Mouse (Mus musculus) CD8-positive naive resting alpha-beta T cell, adult 2 months (primary cell): ENCODE data around the gene Ulk4.
"Not testable (repeated sequence)": the region's sequence is repeated elsewhere in the genome, so short reads cannot be mapped to it uniquely, and the experiment has no call there.

ENCODE experiments used
- DNase-seq, 2 experiments: peaks; one replicate each; pipeline ENCODE4 v3.0.0; 2022; ENCODE audit warnings: low read depth in 2 of 2, low spot score in 2 of 2

The Ulk4 gene

DNA sequence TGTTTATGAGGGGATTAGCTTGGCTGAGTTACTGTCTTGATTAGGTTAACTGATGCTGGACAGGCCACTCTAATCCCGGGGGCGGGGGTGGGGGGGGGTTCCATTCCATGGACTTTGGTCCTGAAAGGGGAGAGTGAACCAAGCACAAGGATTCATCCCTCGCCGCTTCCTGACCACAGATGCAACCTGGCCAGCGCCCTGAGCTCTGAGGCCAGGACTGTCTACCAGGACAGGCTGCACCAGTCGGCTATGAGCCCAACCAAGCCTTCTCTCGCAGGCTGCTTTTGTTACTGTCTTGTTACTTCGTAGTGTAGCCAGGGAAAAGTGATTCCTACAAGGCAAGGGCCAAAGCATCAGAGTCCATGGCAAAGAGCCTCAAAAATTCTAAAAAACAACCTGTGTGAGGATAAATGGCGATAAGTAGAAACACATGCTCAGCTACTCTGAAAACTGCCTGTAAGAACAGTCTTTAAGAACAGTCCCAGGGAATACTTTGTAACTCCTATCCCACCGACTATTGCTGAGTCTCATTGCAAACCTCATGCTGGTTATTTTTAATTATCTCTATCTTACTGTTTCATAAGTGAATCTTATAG lies 211.5 kb downstream of the Ulk4 start:
- DNase-seq, result no peak

GRCm38 (mm10) chr9:121064606-121065355 lies 212.2 kb downstream of the Ulk4 start:
- DNase-seq, result no peak

- DNase-seq, result no peak
Observed at GRCm38 (mm10) chr9:121062671-121063070, 214.3 kb downstream of the Ulk4 start.

- DNase-seq, result no peak
Observed at GRCm38 (mm10) chr9:121061820-121062623, 215.0 kb downstream of the Ulk4 start.

GRCm38 (mm10) chr9:121060331-121060730 lies 216.7 kb downstream of the Ulk4 start:
- DNase-seq, result no peak

- peak in 1 of 2 experiments; percentile 13 for DNase-seq
Observed at GRCm38 (mm10) chr9:121059286-121059685, 217.7 kb downstream of the Ulk4 start.

GRCm38 (mm10) chr9:121058538-121058937 lies 218.5 kb downstream of the Ulk4 start:
- DNase-seq, result no peak

GRCm38 (mm10) chr9:121058116-121058515 lies 218.9 kb downstream of the Ulk4 start:
- no peak for DNase-seq

GRCm38 (mm10) chr9:121057401-121057800 lies 219.6 kb downstream of the Ulk4 start:
- DNase-seq, result no peak

DNA sequence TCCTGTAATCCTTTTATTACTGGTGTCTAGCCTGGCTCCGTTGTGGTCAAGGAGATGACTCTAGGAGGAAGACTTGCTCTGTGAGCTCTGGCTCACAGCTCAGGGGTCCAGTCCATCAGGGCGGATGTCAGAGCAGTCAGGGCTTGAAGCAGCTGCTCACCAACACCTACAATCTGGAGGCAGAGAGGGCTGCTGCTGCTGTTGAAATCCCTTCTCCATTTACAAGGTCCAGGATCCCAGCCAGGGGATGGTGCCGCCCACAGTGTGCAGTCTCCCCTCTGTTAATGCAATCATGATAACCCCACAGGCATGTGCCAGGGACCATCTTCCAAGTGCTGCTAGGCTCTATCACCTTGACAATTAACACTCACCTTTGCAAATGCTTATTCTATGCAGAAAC lies 220.5 kb downstream of the Ulk4 start:
- DNase-seq, result no peak

DNA sequence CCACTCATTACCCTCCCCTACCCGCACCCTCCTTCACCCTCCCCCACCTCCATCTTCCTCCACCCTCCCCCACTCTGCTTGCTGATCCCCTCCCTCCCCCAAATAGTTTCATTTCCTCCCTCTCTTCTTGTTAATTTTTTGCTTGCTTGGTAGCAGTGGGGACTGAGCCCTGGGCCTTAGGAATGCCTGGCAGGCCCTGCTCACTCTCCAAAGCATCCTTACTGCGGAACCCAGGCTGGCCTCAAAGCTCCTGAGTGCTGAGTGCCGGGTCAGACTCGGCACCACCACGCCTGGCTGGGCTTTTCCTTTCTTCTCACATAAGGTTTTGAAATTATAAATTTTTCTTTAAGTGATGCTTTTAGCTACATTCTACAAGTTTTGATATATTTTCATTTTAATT lies 221.0 kb downstream of the Ulk4 start:
- DNase-seq, result no peak

GRCm38 (mm10) chr9:121045657-121046056 lies 231.3 kb downstream of the Ulk4 start:
- not testable (repeated sequence) for DNase-seq

GRCm38 (mm10) chr9:121044471-121045206 lies 232.4 kb downstream of the Ulk4 start:
- no peak for DNase-seq

- DNase-seq, result no peak
Observed at GRCm38 (mm10) chr9:121043021-121043420, 234.0 kb downstream of the Ulk4 start.

- no peak for DNase-seq
Observed at GRCm38 (mm10) chr9:121038396-121038795, 238.6 kb downstream of the Ulk4 start.

- DNase-seq, result no peak
Observed at GRCm38 (mm10) chr9:121037975-121038374, 239.0 kb downstream of the Ulk4 start.

DNA sequence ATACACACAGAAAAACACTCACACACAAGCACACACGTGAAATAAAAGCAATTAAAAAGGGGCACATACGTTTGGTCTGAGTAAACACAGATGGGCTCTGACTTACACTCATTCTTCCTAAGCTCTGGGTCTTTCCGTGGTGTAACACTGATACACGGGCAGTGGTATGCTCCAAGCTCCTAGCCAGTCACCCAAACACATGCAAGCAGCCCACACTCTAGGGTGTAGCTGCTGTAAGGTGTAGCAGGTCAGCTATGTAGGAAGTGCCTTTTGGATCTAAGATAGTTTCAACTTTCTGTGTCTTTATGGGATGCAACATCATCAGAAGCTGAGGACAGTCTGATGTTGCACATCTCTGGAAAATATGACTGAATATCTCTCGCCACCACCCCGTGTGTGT lies 241.7 kb downstream of the Ulk4 start:
- DNase-seq, result no peak

- DNase-seq, result no peak
Observed at GRCm38 (mm10) chr9:121033596-121033995, 243.4 kb downstream of the Ulk4 start.

DNA sequence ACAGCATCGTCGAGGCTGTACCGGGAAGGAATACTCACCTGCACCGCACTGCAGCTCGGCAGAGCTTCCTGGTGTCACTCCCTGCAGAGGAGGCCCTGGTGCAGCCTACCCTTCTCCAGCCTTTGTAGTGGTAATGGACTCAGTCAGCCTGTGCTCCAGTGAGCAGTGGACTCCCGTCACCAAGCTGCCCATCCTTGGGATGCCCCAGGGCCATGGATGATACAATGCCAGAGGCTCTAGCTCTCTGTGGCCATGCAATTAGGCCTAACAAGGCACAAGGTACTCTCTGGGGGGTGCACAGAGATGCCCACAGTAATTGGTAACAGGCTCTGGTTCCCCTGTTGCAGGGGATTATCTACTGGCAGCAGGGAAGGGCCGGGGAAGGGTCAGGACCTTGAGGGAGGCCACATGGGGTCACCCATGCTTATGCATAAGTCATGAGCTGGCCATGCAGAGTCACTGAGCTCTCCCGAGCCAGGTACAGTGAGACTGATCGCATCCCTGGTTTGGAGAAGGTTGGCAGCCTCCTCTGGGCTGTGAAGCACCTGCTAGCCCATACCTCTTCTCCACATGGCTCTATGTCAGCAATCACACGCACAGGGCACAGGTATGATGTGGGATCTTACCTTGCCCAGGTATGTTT lies 244.6 kb downstream of the Ulk4 start:
- DNase-seq, result no peak

- DNase-seq, result no peak
Observed at GRCm38 (mm10) chr9:121030949-121031348, 246.0 kb downstream of the Ulk4 start.

DNA sequence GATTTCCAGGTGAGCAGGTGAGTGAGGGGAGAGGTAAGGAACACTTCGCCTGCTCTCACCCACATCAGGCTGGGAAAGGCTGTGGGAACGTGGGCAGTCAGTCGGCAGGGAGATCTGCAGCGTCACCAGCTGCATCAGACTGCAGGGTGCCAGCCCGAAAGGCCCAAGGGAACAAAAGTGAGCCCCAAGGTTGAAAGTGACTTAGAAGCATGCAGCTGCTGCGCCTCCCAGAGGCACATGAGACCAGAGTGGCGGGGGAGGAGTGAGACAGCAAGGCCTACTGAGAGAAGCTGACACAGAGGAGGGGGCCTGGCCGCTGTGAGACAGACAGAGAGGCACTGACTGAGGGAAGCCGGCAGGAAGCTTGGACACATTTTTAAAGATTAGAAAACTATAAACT lies 247.2 kb downstream of the Ulk4 start:
- DNase-seq, result no peak
